Mouse (Mus musculus) thymus, postnatal 14 days (tissue): ENCODE measurements around the gene Dot1l.
"Not testable (repeated sequence)": the region's sequence is repeated elsewhere in the genome, so short reads cannot be mapped to it uniquely, and the experiment has no call there.

ENCODE experiments used
- DNase-seq: peaks from one replicate; pipeline ENCODE4 v3.0.0; 2021

Gene Dot1l

DNA sequence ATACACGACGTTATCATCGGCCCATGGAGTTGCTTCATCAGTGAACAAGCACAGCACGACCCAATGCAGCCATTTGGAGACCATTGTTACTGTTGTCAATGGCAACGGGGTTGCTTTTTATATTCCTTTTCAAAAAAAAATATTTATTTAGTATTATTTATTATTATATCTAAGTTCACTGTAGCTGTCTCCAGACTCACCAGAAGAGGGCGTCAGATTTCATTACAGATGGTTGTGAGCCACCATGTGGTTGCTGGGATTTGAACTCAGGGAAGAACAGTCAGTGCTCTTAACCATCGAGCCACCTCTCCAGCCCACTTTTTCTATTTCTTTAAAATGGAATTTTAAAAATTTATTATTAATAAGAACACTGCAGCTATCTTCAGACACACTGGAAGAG is 59.8 kb downstream of the Dot1l start:
- no peak for DNase-seq

DNA sequence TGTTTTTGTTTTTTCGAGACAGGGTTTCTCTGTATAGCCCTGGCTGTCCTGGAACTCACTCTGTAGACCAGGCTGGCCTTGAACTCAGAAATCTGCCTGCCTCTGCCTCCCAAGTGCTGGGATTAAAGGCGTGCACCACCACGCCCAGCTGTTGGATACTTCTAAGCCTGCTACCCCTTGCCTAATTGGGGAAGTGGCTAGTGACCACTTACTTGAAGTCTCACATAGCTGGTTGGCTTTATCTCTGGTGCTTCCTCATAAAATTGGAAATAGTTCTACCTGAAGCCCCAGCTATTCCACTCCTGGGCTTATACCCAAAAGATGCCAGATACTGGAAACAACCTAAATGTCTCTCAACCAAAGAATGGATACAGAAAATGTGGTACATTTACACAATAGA is 61.3 kb downstream of the Dot1l start:
- not testable (repeated sequence) for DNase-seq

DNA sequence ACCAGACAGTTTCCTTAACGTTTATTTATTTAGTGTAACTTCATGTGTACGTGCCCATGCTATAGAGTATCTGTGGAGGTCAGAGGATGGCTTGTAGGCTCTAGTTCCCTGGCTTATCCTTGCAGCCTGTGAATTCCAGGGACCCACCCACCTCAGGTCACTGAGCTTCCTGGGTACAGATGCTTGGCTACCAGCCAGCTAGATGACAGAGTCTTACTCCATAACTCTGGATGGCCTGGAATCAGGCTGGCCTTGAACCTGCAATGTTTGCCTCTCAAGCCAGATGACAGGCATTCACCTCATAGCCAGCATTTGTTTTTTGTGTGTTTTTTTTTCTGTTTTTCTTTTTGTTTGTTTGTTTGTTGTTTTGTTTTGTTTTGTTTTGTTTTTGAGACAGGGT is 62.2 kb downstream of the Dot1l start:
- DNase-seq: no peak

DNA sequence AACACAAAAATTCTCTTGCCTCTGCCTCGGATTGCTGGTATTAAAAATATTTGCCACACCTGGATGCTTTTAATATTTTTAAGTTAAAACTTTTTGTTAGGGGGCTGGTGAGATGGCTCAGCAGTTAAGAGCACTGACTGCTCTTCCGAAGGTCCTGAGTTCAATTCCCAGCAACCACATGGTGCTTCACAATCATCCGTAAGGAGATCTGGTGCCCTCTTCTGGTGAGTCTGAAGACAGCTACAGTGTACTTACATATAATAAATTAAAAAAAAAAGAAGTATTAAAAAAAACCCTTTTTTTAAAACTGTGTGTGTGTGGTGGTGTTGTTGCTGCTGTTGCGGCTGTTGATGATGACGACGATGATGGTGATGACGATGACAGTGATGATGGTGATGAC is 62.9 kb downstream of the Dot1l start:
- DNase-seq: not testable (repeated sequence)

DNA sequence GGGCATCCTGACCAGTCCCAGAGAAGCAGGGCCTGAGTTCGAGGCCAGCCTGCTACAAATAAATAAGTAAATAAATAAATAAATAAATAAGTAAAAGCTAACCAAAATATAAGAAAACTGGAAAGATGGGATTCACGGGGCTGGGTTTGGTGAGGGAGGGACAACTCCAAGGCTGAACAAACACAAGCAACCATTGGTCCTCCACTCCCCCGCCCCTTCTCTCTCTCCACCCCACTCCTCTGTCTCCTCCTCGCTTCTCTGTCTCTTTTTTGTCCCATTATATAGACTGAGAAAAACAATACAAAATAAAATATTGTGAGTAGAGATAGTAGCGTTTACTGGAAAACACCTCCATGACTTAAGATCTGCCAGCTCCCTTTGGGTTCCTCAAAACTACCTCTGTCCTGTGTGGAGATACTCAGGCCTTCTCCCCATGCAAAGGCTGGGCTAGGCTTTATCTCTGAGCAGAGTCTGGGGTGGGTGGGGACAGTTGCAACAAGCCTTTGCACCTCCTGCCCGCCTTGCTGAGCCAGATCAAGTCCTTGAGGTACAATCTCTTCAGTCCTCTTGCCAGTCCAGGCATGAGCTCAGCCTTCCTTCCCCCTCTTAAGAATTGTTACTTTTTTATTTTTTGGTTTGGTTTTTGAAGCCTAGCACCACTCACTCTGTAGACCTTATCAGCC is 63.7 kb downstream of the Dot1l start:
- DNase-seq: no peak

DNA sequence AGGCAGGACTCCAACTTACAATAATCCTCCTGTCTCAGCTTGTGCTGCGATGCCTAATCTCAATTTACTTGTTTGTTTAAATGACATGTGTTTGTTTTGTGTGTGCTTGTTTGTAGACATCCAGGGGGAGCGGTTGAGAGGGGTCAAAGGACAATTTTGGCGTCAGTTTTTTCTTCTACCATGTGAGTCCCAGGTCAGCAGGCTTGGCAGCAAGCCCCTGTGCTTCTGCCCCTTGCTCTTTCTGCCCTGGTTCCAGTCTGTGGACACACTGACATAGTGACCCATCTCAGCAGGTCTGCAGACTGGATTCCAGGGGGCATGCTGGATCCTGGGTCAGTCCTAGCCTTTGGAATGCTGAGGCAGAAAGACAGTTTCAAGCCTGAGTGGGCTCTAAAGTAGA is 64.4 kb downstream of the Dot1l start:
- no peak for DNase-seq

DNA sequence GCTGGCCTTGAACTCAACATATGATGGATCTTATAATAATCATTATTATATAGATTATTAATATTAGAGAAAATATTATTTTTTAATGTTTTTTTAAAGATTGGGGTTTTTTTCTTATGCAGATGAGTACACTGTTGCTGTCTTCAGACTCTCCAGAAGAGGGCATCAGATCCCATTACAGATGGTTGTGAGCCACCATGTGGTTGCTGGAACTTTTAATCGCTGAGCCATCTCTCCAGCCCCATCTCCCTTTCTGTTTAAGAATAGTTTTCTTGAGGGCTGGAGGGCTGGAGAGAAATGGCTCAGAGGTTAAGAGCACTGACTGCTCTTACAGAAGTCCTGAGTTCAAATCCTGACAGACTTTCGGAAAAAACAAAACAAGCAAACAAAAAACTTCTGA is 67.0 kb downstream of the Dot1l start:
- DNase-seq: peak; percentile 55

DNA sequence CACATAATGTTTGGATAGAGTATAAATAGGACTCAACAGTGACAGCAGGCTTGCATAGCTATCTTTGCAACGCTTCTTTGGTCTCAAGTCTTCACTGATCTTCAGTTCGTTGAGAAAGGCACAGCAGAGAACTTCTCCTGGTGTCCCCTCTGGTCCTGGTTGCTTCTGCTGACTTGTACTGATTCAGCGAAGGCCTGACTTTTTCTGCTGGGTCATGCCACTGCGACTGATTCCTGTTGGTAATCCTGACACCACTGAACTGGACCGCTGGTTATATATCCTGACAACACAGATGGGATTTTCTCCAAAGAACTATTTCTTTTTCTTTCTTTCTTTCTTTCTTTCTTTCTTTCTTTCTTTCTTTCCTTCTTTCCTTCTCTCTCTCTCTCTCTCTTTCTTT is 67.5 kb downstream of the Dot1l start:
- no peak for DNase-seq

DNA sequence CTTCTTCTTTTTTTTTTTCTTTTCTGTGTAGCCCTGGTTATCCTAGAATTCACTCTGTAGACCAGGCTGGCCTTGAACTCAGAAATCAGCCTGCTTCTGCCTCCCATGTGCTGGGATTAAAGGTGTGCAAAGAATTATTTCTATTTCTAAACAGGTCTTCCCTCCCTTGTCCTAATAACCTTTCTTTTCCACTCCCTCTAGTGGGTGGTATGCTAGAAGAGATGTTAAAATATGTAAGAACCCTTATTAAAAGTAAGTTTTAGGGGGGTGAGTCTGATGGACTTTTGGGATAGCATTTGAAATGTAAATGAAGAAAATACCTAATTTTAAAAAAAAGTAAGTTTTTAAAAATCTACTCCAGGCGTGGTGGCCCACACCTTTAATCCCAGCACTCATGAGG is 68.3 kb downstream of the Dot1l start:
- no peak for DNase-seq

DNA sequence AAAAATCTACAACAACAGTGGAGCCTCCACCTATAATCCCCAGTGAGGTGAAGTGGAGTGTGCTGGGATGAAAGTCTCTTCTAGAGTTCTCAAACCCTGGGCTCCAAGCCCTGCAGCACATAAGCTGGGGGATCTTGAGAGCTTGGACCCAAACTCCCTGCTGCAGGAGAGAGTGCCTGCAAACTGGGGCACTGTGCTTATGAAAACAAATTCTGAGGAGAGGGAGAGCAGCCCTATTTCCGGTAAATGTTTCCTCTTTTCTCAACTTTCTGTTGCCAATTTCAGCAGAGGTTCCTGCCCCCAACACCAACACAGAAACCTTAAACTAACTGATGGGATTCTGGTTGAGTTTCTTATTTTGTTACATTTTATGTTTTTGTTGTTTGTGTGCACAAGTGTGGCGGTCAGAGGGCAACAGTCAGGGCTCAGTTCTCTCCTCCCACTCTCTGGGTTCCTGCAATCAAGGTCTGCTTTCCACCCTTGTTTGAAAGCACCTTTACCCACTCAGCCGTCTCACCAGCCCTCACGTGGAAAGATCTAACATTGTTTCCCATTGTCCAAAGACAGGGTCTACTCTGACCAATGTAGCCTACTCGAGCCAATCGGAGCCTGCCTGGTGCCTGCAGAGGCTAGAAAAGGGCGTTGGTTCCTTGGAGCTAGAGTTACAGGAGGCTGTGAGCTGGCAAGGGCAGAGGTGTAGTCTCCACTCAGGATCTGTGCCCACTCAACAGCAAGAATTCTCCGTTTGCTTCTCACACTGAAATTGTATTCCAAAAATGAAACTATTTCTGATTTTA is 69.0 kb downstream of the Dot1l start:
- DNase-seq: peak; percentile 49

DNA sequence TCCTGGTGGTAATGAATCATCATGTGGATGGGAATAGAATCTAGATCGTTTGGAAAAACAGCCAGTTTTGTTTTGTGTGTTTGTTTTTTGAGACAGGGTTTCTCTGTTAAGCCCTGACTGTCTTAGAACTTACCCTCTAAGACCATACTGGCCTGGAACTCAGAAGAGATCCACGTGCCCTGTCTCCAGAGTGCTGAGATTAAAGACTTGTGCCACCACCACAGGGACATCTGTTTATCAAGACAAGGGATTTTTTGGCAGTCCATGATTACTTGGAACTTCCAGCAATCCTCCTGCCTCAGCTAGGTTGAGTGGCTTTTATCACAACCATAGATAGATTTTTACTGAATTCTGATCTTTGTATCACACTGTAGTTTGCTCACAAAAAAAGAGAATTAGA is 69.8 kb downstream of the Dot1l start:
- DNase-seq: no peak

DNA sequence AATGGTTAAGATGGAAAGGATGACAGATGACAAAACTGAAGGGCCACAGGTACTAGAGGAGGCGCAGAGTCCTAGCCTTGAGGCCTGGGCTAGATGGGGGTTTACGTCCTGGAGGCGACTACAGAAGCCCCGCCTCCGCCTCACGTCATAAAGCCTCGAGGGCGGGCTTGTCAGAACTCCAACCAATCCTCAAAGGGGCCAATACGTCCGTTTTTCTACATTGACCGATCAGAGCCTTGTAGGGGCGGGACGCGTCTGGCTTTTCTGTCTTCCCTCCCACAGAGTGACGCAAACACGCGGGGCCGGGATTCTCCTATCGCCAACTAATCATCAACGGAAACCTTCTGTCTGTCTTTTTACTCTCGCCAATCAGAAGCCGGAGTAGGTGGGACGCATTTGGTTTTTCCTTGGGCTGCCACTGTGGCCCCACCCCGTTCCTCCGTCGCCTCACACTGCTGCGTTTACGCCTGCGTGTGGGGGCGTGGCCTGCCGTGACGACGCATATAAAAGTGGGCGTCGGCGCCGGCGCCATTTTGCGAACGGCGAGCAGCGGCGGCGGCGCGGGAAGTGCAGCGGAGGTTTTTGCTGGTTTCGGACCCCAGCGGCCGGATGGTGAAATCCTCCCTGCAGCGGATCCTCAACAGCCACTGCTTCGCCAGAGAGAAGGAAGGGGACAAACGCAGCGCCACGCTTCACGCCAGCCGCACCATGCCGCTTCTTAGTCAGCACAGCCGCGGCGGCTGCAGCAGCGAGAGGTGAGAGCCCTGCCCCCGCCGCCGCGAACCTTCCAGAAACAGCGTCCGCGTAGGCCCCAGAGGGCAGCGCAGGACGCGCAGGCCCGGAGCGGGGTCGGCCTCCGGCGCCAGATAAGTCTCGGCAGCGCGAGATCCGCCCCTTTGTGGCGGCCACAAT is 71.4 kb downstream of the Dot1l start, which contains the start of gene Oaz1:
Gene Oaz1 (plus strand): TSS at position 506 of the 912 bp plus-strand sequence.
- DNase-seq: peak; percentile 98

DNA sequence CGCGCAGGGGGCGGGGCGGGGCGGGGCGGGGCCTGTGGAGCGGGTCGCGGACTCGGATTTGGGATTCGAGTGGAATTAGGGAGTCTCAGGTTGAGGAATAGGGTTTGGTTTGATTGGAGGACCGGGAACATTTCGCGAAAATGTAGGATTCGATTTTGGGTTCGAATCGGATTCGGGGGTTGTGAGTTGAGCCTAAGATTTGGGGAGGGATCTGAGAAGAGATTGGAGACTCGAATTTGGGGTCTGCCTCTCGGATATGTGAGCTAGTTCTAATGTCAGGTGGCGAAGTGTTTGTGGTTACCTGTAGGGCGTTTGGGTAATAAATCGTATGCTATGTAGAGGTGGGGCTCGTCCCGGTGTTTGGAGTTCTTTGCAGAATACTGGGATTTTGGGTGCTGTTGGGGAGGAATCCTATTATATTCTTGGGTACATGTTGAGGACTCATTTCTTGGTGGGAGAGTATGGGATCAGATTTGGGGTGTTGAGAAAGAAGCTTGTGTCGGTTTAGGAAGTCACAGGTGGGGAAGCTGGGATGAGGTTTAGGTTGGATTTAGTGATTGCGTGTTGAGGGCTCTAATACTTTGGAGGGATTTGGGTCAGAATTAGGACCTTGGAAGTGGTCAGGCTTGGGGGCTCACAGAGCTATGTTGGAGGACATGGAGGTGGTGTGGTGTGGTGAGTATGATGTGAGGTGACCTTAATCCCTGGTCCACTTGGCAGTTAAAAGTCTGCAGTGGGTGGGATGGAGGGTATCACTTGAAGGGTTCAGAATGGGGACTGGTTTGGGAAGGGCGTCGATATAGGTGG is 72.3 kb downstream of the Dot1l start:
- no peak for DNase-seq

DNA sequence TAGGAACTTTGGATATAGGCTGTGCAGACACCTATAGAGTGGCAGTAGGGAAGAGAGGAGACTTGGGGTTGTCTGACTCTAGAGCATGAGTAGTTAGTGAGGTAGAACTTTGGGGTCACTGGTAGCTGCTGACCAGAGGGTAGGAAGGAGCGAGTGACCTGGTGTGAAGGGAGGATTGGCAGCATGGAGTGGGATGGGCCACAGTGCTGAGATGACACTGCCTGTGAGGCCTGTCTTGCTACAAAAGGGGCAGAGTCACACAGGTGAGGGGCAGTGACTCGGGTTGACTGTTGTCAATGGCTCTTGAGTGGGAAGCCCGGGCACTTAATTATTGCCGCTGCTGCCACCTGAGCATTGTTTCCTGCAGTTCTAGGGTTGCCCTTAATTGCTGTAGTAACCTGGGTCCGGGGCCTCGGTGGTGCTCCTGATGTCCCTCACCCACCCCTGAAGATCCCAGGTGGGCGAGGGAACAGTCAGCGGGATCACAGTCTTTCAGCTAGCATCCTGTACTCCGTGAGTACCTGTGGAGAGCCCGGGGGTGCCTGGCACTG is 72.9 kb downstream of the Dot1l start:
- DNase-seq: no peak

DNA sequence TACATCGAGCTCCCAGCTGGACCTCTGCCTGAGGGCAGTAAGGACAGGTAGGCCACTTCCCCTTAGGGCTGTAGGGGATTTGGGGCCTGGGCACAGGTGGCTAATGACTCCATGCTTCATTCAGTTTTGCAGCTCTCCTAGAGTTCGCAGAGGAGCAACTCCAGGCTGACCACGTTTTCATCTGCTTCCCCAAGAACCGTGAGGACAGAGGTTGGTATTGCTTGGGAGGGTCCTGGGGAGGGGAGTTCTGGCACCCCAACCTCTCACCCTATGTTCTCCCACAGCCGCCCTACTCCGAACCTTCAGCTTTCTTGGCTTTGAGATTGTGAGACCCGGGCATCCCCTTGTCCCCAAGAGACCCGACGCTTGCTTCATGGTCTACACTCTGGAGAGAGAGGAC is 73.6 kb downstream of the Dot1l start:
- DNase-seq: not testable (repeated sequence)

DNA sequence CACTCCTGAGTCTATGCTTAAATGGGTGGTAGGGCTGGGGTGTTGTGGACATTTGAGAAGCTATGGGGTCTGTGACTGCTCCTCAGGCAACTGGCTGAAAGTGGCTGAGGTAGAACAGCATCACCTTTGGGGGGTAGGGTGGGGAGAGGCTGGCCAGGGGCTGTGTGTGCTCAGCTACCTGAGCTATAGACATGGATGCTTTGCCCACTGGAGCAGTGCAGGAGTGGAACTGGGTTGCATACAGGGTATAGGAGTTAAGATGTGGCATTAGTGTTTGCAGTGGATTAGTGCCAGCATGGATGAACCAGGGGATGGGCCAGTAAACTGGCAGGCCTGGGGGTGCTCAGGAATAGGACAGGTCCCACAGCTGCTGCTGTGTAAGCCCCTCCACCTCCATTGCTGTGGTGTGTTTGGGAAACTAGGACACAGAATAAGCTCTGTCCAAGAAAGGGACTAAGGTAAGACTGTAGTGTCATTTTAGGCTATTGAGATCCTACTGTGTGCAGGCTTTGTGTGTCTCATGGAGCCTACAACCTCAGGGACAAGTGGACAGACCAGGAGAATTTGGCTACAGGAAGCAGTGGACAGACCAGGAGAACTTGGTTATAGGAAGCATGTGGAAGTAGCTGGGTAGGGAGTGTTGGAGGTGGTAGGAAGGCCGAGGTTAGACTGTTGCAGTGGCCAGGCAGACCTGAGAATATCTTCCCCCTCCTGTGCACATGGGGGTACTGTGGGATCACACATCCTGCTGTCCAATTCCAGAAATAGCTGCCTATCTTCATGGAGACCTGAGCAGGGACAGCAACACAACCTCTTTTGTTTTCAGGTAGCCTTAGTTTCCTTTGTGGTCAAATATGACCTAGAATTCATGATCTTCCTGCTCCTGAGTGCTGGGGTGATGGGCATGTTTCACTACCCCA is 74.6 kb downstream of the Dot1l start:
- no peak for DNase-seq

DNA sequence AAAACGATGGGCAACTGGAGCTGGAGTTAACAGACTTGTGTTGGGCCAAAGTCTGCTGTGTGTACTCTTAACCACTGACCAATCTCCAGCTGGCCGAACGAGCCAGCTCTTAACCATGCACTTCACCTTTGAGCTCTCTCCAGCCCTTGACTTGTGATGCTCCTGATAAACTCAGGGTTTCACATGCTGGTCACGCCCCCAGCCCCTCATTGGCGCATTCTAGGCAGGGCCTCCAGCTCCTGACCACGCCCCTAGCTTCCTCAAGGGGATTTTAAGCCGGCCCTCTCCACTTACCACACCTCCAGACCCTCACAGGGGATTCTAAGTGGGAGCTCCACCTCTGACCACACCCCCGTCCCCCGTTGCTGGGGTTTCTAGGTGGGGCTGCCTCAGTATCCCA is 76.1 kb downstream of the Dot1l start:
- peak; percentile 75 for DNase-seq

DNA sequence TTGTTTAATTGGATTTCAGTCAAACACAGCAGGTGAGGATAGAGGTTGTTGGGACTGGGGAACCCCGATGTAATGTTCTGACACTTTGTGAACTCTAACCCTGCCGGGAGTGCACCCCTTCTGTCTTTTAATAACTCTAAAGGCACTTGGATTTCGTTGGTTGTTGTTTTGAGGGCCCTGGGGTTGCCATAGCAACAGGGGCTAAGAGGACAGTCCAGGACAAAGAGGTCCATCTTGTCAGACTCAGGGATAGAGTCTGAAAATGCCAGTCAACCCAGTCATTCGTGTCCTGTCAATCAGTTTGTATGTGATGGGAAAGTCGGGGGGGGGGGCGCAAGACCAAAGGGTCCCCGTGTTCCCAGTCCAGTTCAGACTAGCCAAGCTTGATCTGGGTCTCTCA is 77.8 kb downstream of the Dot1l start:
- no peak for DNase-seq

DNA sequence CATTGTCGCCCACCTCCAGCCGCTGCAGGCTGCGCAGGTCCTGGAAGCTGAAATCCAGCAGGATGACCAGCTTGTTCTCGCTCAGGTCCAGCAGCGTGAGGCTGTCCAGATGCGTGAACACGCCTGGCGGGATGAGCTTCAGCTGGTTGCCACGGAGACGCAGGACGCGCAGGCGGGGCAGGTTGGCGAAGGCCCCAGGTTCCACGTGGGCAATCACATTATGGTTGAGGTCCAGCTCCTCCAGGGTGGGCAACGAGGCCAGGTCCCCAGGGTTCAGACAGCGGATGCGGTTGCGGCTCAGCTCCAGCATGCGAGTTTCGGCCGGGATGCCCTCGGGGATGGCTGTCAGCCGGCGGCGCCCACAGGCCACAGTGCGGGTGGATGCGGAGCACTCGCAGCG is 80.6 kb downstream of the Dot1l start:
- DNase-seq: no peak

DNA sequence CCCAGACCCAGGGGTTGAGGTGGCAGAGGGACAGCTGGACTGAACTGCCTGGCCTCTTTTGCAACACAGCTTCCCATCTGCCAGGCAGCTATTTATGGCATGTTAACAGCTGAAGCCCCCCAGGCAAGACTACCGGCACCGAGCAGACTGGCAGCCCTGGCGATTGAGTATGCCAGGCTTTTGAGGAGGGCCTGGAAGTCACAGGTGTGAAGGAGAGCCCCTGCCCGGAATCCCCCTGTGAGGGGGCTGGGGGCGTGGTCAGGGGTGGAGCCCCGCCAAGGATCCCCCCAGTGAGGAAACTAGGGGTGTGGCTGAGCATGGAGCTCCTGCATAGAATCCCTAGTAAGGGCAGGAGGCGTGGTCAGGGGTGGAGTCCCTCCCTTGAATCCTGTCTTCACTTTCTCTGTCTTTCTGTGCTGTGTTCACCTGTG is 82.0 kb downstream of the Dot1l start:
- no peak for DNase-seq

DNA sequence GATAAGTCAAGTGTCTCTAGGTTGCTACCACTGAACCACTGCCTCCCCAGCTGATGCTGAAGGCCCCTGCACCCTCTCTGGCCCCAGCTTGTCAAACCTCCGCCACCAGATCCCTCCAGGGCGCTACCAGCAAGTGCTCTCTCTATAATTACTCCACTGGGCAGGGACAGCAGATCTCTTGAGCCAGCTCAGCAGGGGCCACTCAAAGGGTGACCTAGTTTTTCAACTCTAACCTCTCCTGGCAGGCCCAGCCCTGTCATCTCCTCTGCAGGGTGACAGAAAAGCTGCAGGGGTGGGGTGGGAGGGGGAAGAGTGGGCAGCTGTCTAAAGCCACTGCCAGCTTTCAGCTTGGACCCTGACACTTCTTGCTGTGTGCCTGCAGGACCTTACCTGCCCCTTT is 82.8 kb downstream of the Dot1l start:
- DNase-seq: no peak
